ENCODE assay signal across 14 mouse cellular contexts in genomic region chr19:57199361-57199760, GRCm38 (mm10).
DNase-seq lines count a peak whose midpoint lies in the region; ATAC-seq and TF ChIP-seq lines count a peak whose summit lies in the region.
"Had no signal": no experiment of that assay in that cellular context is flagged by ENCODE, and none has a peak within 500 bp of the region (broad histone marks: within the 10 kb centered on the region; RNA-seq: fewer than 3 reads in every experiment).

No protein-coding gene starts in this region.

- WGBS in cerebellum, adult 2 months = 12% methylated on average over 6 of the region's 6 CpGs
- WGBS in limb, embryonic 14.5 days = 46% methylated on average over 6 of the region's 6 CpGs
- 72% methylated on average over 6 of the region's 6 CpGs for WGBS in limb, embryonic 10.5 days
- WGBS in hindbrain, embryonic 13.5 days = 21% methylated on average over 6 of the region's 6 CpGs
- 38% methylated on average over 6 of the region's 6 CpGs for WGBS in kidney, adult 2 months

- no peak for ATAC-seq in limb, embryonic 14.5 days (ENCODE audit: low FRiP score, low read depth)
- ATAC-seq in hindbrain, embryonic 13.5 days (ENCODE audit: low FRiP score) = no peak

- no peak overlapping the region for H3K4me3 ChIP-seq in cerebellum, adult 2 months (replicated peaks; ENCODE audit: insufficient read depth, low read depth, low read length)
- H3K4me3 ChIP-seq in limb, embryonic 14.5 days (replicated peaks; ENCODE audit: low read length) = no peak overlapping the region
- H3K4me3 ChIP-seq in limb, embryonic 10.5 days = no peak overlapping the region
- H3K4me3 ChIP-seq in hindbrain, embryonic 13.5 days = no peak overlapping the region
- no peak overlapping the region for H3K4me3 ChIP-seq in kidney, adult 2 months (ENCODE audit: insufficient read depth, low read depth, low read length)
- H3K4me3 ChIP-seq: erythroblast, embryonic 14.5 days; kidney, embryonic 15.5 days; left cerebral cortex, adult 2 months; liver, embryonic 15.5 days had no signal

- no peak for TF ChIP-seq POLR2A in cerebellum, adult 2 months (IDR thresholded peaks at IDR 0.05; ENCODE audit: borderline replicate concordance, insufficient read depth, low read length)
- TF ChIP-seq POLR2A in limb, embryonic 14.5 days (IDR thresholded peaks at IDR 0.05; ENCODE audit: borderline replicate concordance, extremely low read depth, insufficient read depth, insufficient read length) = no peak
- TF ChIP-seq POLR2A in kidney, adult 2 months (IDR thresholded peaks at IDR 0.05; ENCODE audit: low read depth, low read length) = no peak

- H3K27me3 ChIP-seq in cerebellum, adult 2 months (ENCODE audit: control insufficient read depth, insufficient read depth, low read length) = no peaks in the 10 kb centered on the region
- H3K27me3 ChIP-seq in limb, embryonic 14.5 days (ENCODE audit: control insufficient read depth, insufficient read depth, low read length) = peaks cover 7% of the 10 kb centered on the region; the same call in 1 of the 2 replicates
- H3K27me3 ChIP-seq in limb, embryonic 10.5 days (ENCODE audit: low read depth, poor library complexity, severe bottlenecking) = peaks cover 54% of the 10 kb centered on the region
- peaks cover 14% of the 10 kb centered on the region for H3K27me3 ChIP-seq in hindbrain, embryonic 13.5 days
- no peaks in the 10 kb centered on the region for H3K27me3 ChIP-seq in kidney, adult 2 months (replicated peaks; ENCODE audit: control insufficient read depth, insufficient read depth, low read length)

- TF ChIP-seq CTCF in cerebellum, adult 2 months (IDR thresholded peaks at IDR 0.05; ENCODE audit: borderline replicate concordance, insufficient read depth, low read depth, low read length) = no peak
- no peak for TF ChIP-seq CTCF in kidney, adult 2 months (conservative IDR thresholded peaks at IDR 0.05; ENCODE audit: insufficient read depth, insufficient read length, low read depth, low read length)

- no peak overlapping the region for H3K9ac ChIP-seq in limb, embryonic 14.5 days (ENCODE audit: low read depth, low read length, severe bottlenecking)
- no peak overlapping the region for H3K9ac ChIP-seq in hindbrain, embryonic 13.5 days
- H3K9ac ChIP-seq: kidney, embryonic 15.5 days; liver, embryonic 15.5 days had no signal

- no peaks in the 10 kb centered on the region for H3K36me3 ChIP-seq in limb, embryonic 14.5 days (ENCODE audit: control insufficient read depth, insufficient read depth, low read length)
- no peaks in the 10 kb centered on the region for H3K36me3 ChIP-seq in limb, embryonic 10.5 days
- H3K36me3 ChIP-seq in hindbrain, embryonic 13.5 days = no peaks in the 10 kb centered on the region
- H3K36me3 ChIP-seq in kidney, adult 2 months (ENCODE audit: control insufficient read depth, insufficient read depth, low read length) = no peaks in the 10 kb centered on the region
- H3K36me3 ChIP-seq: kidney, embryonic 15.5 days; liver, embryonic 15.5 days had no signal

- DNase-seq in cerebellum, adult 2 months = peak in 1 of 2 experiments; percentile 59
- no peak for DNase-seq in cerebellum, postnatal 25 days
- DNase-seq in limb, embryonic 14.5 days (ENCODE audit: low spot score) = peak; percentile 44
- no peak for DNase-seq in limb, embryonic 10.5 days (ENCODE audit: low spot score)
- peak; percentile 51 for DNase-seq in NIH3T3 (ENCODE audit: low read depth)
- DNase-seq in kidney, adult 2 months = no peak
- no peak for DNase-seq in spleen, postnatal 4 days (ENCODE audit: low spot score in 2 of 2)
- DNase-seq: cerebellum, adult 11-12 months; gastrocnemius, postnatal 25 days had no signal

- no peaks in the 10 kb centered on the region for H3K9me3 ChIP-seq in limb, embryonic 14.5 days (ENCODE audit: control insufficient read depth, low read length)
- no peaks in the 10 kb centered on the region for H3K9me3 ChIP-seq in limb, embryonic 10.5 days (replicated peaks)
- no peaks in the 10 kb centered on the region for H3K9me3 ChIP-seq in hindbrain, embryonic 13.5 days
- H3K9me3 ChIP-seq: kidney, embryonic 15.5 days; liver, embryonic 15.5 days had no signal

- H3K4me1 ChIP-seq in cerebellum, adult 2 months (ENCODE audit: control insufficient read depth, insufficient read depth, low read length) = peaks cover 55% of the 10 kb centered on the region
- peaks cover 25% of the 10 kb centered on the region for H3K4me1 ChIP-seq in limb, embryonic 14.5 days (ENCODE audit: control insufficient read depth, insufficient read depth, low read length)
- peaks cover 41% of the 10 kb centered on the region for H3K4me1 ChIP-seq in limb, embryonic 10.5 days
- peaks cover 49% of the 10 kb centered on the region for H3K4me1 ChIP-seq in hindbrain, embryonic 13.5 days (replicated peaks)
- peaks cover 41% of the 10 kb centered on the region for H3K4me1 ChIP-seq in kidney, adult 2 months (ENCODE audit: control insufficient read depth, insufficient read depth, low read length)

- no peak overlapping the region for H3K4me2 ChIP-seq in limb, embryonic 14.5 days (replicated peaks; ENCODE audit: low read depth, low read length, severe bottlenecking)
- no peak overlapping the region for H3K4me2 ChIP-seq in hindbrain, embryonic 13.5 days
- H3K4me2 ChIP-seq: kidney, embryonic 15.5 days; liver, embryonic 15.5 days had no signal

- peak overlapping the region; percentile 98 for H3K27ac ChIP-seq in cerebellum, adult 2 months (ENCODE audit: insufficient read depth, low read length)
- H3K27ac ChIP-seq in limb, embryonic 14.5 days (replicated peaks; ENCODE audit: low read depth, low read length) = no peak overlapping the region
- no peak overlapping the region for H3K27ac ChIP-seq in limb, embryonic 10.5 days
- H3K27ac ChIP-seq in hindbrain, embryonic 13.5 days = 0 out of 2 replicates have a peak overlapping the region, but pooled peaks have one; percentile 76
- H3K27ac ChIP-seq in kidney, adult 2 months (ENCODE audit: insufficient read depth, low read depth, low read length) = no peak overlapping the region
- H3K27ac ChIP-seq: kidney, embryonic 15.5 days; liver, embryonic 15.5 days had no signal

Comparison
In these comparisons a context has a peak if more than half of its experiments do, and no peak if none do; other contexts are left out.
1. DNase-seq: peak in limb, embryonic 14.5 days (single experiment) and NIH3T3 (single experiment); none in cerebellum, postnatal 25 days (0 of 2), limb, embryonic 10.5 days (single experiment), kidney, adult 2 months (single experiment) and spleen, postnatal 4 days (0 of 2).
2. H3K27ac ChIP-seq: peak in cerebellum, adult 2 months (single experiment) and hindbrain, embryonic 13.5 days (single experiment); none in limb, embryonic 14.5 days (single experiment), limb, embryonic 10.5 days (single experiment) and kidney, adult 2 months (single experiment).